Mouse (Mus musculus): ENCODE results near the gene Arhgef17. TPM values are rescaled to one million over a fixed set of nuclear protein-coding genes. Genes with fewer than 3 reads are reported as not detected.
A peak's percentile ranks its signal among the peaks of the same experiment; 100 is the strongest.
"Not testable (repeated sequence)": the region's sequence is repeated elsewhere in the genome, so short reads cannot be mapped to it uniquely, and the experiment has no call there.

Arhgef17 gene
- polyA plus RNA-seq, 1 experiment from 2014 or later: 11.0 TPM

DNA sequence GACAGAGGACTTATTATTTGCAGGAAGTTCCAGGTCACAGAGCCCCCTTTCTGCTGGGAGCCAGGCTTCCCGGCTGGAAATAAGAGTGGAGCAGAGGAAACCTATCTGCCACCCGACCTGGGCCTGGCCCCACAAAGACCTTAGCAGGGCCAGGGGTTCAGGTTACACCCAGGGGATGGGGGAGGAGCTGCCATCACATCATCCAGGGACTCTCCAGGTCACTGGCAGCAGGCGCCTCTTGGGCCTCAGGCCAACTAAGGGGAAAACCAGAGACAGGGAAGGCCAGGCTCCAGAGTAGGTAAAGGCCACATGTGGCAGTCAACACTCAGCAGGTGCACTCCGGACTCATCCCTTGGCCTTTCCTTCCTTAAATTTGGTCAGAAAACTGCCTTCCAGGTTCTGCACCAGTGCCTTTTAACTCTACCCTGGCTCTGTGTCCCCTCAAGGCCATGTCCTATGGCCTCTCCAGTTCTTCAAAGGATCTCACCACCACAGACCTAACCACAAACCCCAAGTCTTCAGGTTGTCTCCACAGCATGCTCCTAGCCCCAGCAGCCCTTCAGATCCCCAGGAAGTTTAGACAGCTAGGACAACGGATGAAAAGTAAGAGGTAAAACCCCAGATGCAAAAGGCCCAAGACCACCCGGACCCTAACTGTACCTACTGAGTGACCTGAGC lies 77.6 kb downstream of the Arhgef17 start:
- ATAC-seq (ENCODE audit: insufficient number of reproducible peaks, insufficient read depth, low FRiP score, low TSS enrichment): no peak
- WGBS: 38% methylated on average over 6 of the region's 6 CpGs
- Histone ChIP-seq H3K36me3 (no peaks in the 10 kb centered on the region), H3K9me3 (no peaks in the 10 kb centered on the region), H3K4me1 (peaks cover 52% of the 10 kb centered on the region), H3K4me2 (replicated peaks) (no peak overlapping the region), H3K4me3 (no peak overlapping the region), H3K9ac (no peak overlapping the region), H3K27me3 (no peaks in the 10 kb centered on the region), H3K27ac (no peak overlapping the region)

DNA sequence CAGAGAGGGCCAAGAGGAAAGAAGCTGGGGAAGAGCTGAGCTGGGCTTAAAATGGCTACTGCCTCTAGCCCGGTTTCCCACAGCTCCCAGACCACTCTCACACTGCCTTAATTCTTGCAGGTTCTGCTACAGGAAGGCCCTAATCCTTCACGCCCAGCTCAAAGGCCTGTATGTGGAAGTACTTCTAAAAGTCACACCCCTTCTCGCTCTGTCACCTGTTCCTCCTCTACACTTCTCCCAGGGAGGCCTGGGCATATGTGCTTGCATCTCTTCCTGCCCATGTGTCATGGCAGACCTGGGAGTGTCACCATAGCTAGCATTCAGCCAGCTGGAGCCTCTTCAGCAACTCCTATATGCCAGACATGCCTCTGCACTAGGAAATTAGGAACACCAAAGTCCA lies 78.5 kb downstream of the Arhgef17 start:
- H3K4me1 ChIP-seq: peaks cover 47% of the 10 kb centered on the region
- H3K27ac ChIP-seq: no peak overlapping the region
- no peak for ATAC-seq (ENCODE audit: insufficient number of reproducible peaks, insufficient read depth, low FRiP score, low TSS enrichment)
- H3K36me3 ChIP-seq: no peaks in the 10 kb centered on the region
- no peak overlapping the region for H3K9ac ChIP-seq
- 76% methylated on average over 3 of the region's 3 CpGs for WGBS
- H3K27me3 ChIP-seq: no peaks in the 10 kb centered on the region
- H3K4me3 ChIP-seq: no peak overlapping the region
- H3K4me2 ChIP-seq (replicated peaks): no peak overlapping the region
- no peaks in the 10 kb centered on the region for H3K9me3 ChIP-seq

DNA sequence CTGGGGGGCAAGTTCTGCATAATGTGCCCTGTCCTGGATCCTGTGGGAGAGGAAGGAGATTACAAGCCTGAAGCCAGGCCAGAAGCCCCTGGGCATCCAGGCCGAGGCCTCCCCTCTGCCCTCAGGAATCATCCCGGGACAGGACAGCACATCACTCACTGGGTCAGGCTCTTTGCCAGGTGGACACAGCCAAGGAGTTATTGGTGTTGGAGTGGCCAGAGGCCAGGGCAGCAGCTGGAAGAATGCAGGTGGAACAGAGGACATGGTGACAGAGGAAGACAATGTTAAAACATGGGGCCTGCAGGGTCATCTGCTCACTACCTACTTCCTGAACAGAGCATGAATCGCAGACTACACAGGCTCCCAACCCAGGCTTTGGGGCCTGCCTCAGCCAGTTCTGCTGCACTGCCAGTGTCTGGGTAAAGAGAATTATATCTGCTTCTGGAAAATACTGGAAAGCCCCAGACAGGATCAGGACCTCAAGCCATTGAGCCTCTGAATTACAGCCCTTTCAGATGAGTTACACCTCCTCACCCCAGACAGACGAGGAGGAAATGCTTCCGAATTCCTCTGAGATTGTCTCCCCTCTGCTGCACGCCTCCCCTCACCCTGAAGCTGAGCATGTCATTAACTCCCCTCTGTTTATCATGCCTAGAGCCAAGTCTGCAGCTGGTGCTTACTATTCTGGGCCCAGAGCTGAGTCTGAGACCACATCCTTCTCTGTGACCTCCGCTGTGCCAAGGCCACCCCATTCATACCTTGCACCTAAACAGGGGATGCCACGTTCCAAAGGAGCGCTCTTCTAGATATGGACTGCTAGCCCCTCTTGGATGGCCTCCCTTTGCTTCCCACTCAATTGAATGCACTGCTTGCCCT lies 80.2 kb downstream of the Arhgef17 start:
- peaks cover 35% of the 10 kb centered on the region for H3K4me1 ChIP-seq

DNA sequence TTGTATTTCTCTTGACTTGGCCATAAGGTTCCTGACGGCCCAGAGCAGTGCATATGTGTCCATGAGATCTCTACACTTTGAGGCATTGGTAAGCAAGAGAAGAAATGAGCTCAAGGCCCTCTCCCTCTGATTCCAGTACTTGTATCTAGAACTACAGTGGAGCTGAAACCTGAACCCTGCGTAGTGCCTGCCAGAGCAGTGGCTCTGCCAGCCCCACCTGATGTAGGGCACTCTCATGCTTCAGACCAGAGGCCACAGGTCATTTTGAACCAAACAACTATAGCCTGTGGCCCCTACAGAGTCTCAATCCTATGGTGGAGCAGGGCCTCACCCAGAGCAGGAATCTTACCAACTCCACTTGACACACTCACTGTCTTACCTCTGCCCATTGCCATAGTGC lies 82.4 kb downstream of the Arhgef17 start:
- peaks cover 27% of the 10 kb centered on the region for H3K4me1 ChIP-seq
- H3K36me3 ChIP-seq: no peaks in the 10 kb centered on the region; the same call in 1 of the 2 replicates
- no peaks in the 10 kb centered on the region for H3K27me3 ChIP-seq
- no peak overlapping the region for H3K4me3 ChIP-seq
- H3K4me2 ChIP-seq (replicated peaks): no peak overlapping the region
- no peak overlapping the region for H3K27ac ChIP-seq
- no peak for ATAC-seq (ENCODE audit: insufficient number of reproducible peaks, insufficient read depth, low FRiP score, low TSS enrichment)
- no peaks in the 10 kb centered on the region for H3K9me3 ChIP-seq
- no peak overlapping the region for H3K9ac ChIP-seq
- WGBS: 87% methylated on average over 2 of the region's 2 CpGs

More for the DNA sequence above, 80.2 kb downstream of the Arhgef17 start:
- Histone ChIP-seq H3K27ac (no peak overlapping the region), H3K9ac (no peak overlapping the region; the same call in 1 of the 2 replicates), H3K36me3 (no peaks in the 10 kb centered on the region; the same call in 1 of the 2 replicates), H3K27me3 (no peaks in the 10 kb centered on the region), H3K4me3 (no peak overlapping the region), H3K9me3 (no peaks in the 10 kb centered on the region), H3K4me2 (replicated peaks) (no peak overlapping the region)
- WGBS: 71% methylated on average over 9 of the region's 9 CpGs
- ATAC-seq (ENCODE audit: insufficient number of reproducible peaks, insufficient read depth, low FRiP score, low TSS enrichment): no peak

DNA sequence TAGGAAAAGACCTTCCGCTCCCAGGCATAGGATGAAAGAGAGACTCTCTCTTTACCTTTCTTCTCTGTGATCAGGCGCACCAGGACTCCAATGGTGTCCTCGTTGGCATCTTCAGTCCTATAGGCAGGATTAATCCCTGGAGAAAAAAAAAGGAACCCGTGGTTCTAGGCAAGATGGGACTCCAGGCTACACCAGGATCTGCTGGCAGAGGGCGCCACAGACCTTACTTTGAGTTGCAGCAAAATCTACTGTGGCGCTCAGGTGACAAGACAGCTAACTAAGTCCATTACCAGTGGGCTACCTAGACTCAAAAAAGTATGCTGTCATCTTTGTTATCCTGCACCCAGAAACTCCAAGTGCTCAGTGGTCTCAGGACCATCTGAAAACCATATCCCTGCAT lies 83.2 kb downstream of the Arhgef17 start:
- no peaks in the 10 kb centered on the region for H3K27me3 ChIP-seq
- no peak overlapping the region for H3K4me3 ChIP-seq
- H3K36me3 ChIP-seq: no peaks in the 10 kb centered on the region; the same call in 1 of the 2 replicates
- 31% methylated on average over 6 of the region's 6 CpGs for WGBS
- ATAC-seq (ENCODE audit: insufficient number of reproducible peaks, insufficient read depth, low FRiP score, low TSS enrichment): no peak
- no peak overlapping the region for H3K9ac ChIP-seq
- no peak overlapping the region for H3K27ac ChIP-seq
- H3K4me2 ChIP-seq (replicated peaks): no peak overlapping the region
- H3K4me1 ChIP-seq: peaks cover 19% of the 10 kb centered on the region; the same call in 1 of the 2 replicates
- H3K9me3 ChIP-seq: no peaks in the 10 kb centered on the region

DNA sequence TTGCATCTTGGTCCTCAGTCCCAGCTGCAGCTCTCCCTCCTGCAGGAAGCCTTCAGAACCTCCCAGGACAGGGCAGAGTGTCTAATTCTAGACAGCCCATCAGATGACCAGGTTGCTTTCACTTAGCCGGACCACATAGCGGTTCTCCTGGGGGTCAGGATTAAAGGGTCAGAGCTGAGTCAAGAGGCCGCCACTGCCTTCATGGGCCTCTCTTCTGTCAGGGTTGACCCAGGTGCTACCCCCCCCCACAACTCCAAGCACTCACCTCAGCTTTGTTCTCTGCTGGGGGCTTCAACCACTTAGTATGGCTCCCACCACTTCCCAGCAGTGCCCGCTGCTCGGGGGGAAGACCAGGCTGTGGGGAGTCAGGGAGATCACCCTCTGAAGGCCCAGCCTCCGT lies 84.8 kb downstream of the Arhgef17 start:
- no peaks in the 10 kb centered on the region; the same call in 1 of the 2 replicates for H3K36me3 ChIP-seq
- no peak for ATAC-seq (ENCODE audit: insufficient number of reproducible peaks, insufficient read depth, low FRiP score, low TSS enrichment)
- H3K9me3 ChIP-seq: no peaks in the 10 kb centered on the region
- H3K4me2 ChIP-seq (replicated peaks): no peak overlapping the region
- 86% methylated on average over 6 of the region's 6 CpGs for WGBS
- no peak overlapping the region for H3K4me3 ChIP-seq
- H3K27me3 ChIP-seq: no peaks in the 10 kb centered on the region
- peaks cover 14% of the 10 kb centered on the region; the same call in 1 of the 2 replicates for H3K4me1 ChIP-seq
- no peak overlapping the region for H3K27ac ChIP-seq
- H3K9ac ChIP-seq: no peak overlapping the region

DNA sequence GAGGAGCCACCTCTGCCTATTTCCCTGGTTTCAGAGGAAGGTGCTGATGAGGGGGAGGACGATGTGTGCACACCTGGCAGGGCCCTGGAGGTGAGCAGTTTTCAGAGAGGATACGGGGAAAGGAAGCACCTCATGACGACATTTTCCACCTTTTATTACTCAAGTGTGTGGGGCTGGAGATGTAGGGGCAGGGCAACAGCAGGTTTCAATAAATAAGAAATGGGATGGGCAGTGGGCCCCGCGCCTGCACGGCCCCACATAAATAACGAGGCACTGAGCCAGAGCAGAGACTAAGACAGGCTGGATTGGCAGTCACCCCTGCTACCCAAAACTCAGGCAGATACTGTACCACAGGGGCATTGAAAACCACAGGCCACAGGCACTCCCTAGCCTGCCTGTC lies 85.9 kb downstream of the Arhgef17 start:
- not testable (repeated sequence) for H3K4me3 ChIP-seq; H3K4me1 ChIP-seq; H3K4me2 ChIP-seq (replicated peaks); H3K27me3 ChIP-seq; H3K9ac ChIP-seq; ATAC-seq (ENCODE audit: insufficient number of reproducible peaks, insufficient read depth, low FRiP score, low TSS enrichment); H3K36me3 ChIP-seq; H3K9me3 ChIP-seq; H3K27ac ChIP-seq
- WGBS: 56% methylated on average over 7 of the region's 7 CpGs

DNA sequence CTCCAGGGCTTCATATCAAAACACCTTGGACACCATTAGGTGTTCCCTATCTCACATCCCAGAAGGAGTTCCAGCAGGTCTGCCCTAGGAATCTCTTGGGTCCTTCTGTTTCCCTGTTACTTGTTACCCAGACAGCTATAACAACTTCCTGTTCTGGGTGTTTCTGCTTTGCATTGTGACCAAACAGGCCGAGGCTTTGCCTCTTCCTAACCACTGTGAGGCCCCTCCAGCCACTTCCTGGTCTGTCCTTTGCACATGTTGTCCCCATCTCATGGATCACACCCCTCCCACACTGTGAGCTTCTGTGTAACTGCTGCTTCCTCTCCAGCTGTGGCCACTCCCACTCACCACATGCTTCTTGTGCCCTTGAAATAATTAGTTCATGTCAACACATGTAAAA lies 86.5 kb downstream of the Arhgef17 start:
- Histone ChIP-seq H3K4me2 (replicated peaks) (no peak overlapping the region), H3K36me3 (no peaks in the 10 kb centered on the region; the same call in 1 of the 2 replicates)
- ATAC-seq (ENCODE audit: insufficient number of reproducible peaks, insufficient read depth, low FRiP score, low TSS enrichment): no peak

DNA sequence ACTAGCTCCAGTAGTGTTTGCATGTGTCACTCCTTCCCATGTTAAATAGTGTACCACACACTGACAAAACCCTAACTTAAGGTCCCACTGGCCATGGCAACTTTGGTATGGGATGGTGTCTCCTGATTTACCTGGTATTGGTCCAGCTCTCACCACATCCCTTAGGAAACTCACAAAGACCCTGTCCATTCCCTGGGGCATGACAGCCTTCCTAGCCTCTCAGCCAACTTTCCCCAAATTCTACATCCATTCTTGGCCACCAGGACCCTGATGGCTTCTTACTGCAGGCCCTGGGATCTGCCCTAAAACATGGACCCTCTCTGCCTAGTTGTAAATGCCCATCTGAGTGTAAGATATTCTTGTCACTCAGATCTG lies 86.9 kb downstream of the Arhgef17 start:
- Histone ChIP-seq H3K36me3 (no peaks in the 10 kb centered on the region; the same call in 1 of the 2 replicates), H3K4me2 (replicated peaks) (no peak overlapping the region), H3K4me1 (peaks cover 8% of the 10 kb centered on the region; the same call in 1 of the 2 replicates), H3K27me3 (no peaks in the 10 kb centered on the region), H3K9ac (no peak overlapping the region), H3K4me3 (no peak overlapping the region), H3K9me3 (no peaks in the 10 kb centered on the region), H3K27ac (0 out of 2 replicates have a peak overlapping the region, but pooled peaks have one; percentile 36)
- no peak for ATAC-seq (ENCODE audit: insufficient number of reproducible peaks, insufficient read depth, low FRiP score, low TSS enrichment)

More for the DNA sequence above, 86.5 kb downstream of the Arhgef17 start:
- Histone ChIP-seq H3K4me1 (peaks cover 8% of the 10 kb centered on the region; the same call in 1 of the 2 replicates), H3K9ac (no peak overlapping the region), H3K27ac (0 out of 2 replicates have a peak overlapping the region, but pooled peaks have one; percentile 36), H3K27me3 (no peaks in the 10 kb centered on the region), H3K9me3 (no peaks in the 10 kb centered on the region), H3K4me3 (no peak overlapping the region)
- 15% methylated on average over 1 of the region's 1 CpGs for WGBS

DNA sequence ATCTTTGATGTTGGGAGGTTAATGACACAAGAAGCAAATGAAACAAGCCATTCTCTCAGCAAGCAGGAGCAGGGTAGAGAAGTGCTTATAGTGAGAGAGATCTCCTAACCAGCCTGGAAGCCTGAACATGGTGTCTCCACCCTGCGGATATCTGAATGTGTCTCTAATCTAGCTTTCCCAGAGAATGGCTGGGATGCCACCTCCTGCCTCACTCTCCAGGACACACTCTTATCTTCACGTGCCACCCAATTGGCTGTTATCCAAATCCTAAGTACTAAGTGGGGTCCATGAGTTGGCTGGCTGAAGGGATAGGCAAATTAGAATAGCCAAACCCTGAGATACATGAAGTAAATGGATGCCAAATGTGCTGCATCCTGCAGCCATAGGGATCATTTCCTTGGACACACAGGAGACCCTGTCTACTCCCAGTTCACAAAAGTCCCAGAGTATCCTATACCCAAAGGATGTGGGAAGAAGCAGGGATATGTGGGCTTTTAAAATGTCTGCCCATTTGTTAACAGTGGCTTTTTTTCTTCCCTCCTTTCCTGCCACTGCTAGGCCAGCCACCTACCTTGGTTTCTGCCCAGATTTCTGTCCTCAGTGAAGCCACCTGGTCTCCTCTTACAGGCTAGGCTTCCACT lies 87.4 kb downstream of the Arhgef17 start:
- Histone ChIP-seq H3K4me1 (peaks cover 8% of the 10 kb centered on the region; the same call in 1 of the 2 replicates), H3K27me3 (no peaks in the 10 kb centered on the region)

DNA sequence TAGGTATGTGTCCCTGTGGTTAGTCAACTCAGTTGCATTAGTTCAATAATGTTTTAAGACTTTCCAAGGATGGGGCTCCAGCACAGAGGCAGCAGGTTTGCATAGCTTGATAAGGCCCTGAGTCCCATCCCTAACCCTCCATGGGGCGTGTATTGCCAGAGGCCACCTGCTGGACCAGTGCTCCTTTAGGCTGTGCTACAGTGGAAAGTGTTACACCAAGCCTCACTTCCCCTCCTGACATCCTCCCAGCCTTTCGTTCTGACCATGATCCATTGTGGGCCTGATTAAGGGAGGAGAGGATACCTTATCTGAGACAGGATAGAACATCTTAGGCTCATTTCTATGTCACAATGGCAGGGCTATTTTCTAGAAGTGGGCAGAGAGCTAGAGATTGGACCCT lies 88.0 kb downstream of the Arhgef17 start:
- Histone ChIP-seq H3K36me3 (no peaks in the 10 kb centered on the region; the same call in 1 of the 2 replicates), H3K9me3 (no peaks in the 10 kb centered on the region), H3K4me3 (no peak overlapping the region), H3K27me3 (no peaks in the 10 kb centered on the region), H3K4me1 (peaks cover 8% of the 10 kb centered on the region; the same call in 1 of the 2 replicates), H3K9ac (no peak overlapping the region), H3K27ac (no peak overlapping the region), H3K4me2 (replicated peaks) (no peak overlapping the region)
- WGBS: 92% methylated on average over 2 of the region's 2 CpGs
- ATAC-seq (ENCODE audit: insufficient number of reproducible peaks, insufficient read depth, low FRiP score, low TSS enrichment): no peak

More for the DNA sequence above, 87.4 kb downstream of the Arhgef17 start:
- H3K9ac ChIP-seq: no peak overlapping the region
- no peaks in the 10 kb centered on the region for H3K9me3 ChIP-seq
- H3K4me2 ChIP-seq (replicated peaks): no peak overlapping the region
- H3K4me3 ChIP-seq: no peak overlapping the region
- no peak overlapping the region for H3K27ac ChIP-seq
- 80% methylated on average over 2 of the region's 2 CpGs for WGBS
- no peaks in the 10 kb centered on the region; the same call in 1 of the 2 replicates for H3K36me3 ChIP-seq
- no peak for ATAC-seq (ENCODE audit: insufficient number of reproducible peaks, insufficient read depth, low FRiP score, low TSS enrichment)
